Mouse (Mus musculus) ES-E14 (cell line): ENCODE measurements around the gene Alkbh7.

Experiments used
- CHD2 ChIP-seq: IDR thresholded peaks from 2 replicates; pipeline ENCODE4 v1.6.1; 2014; ENCODE audit warnings: mild to moderate bottlenecking, low read depth, low read length, inconsistent platforms
- HCFC1 ChIP-seq: IDR thresholded peaks from 2 replicates; pipeline ENCODE4 v1.6.1; 2012; ENCODE audit warnings: low read length, inconsistent platforms, borderline replicate concordance; ENCODE audit not compliant: insufficient read depth
- MAFK ChIP-seq: IDR thresholded peaks from 2 replicates; pipeline ENCODE4 v1.6.1; 2014; ENCODE audit warnings: mild to moderate bottlenecking, low read depth, low read length, inconsistent platforms; ENCODE audit not compliant: insufficient read depth
- ZC3H11A ChIP-seq: IDR thresholded peaks from 2 replicates; pipeline ENCODE4 v1.6.1; 2012; ENCODE audit warnings: low read depth, mild to moderate bottlenecking, inconsistent platforms, low read length, borderline replicate concordance

DNA sequence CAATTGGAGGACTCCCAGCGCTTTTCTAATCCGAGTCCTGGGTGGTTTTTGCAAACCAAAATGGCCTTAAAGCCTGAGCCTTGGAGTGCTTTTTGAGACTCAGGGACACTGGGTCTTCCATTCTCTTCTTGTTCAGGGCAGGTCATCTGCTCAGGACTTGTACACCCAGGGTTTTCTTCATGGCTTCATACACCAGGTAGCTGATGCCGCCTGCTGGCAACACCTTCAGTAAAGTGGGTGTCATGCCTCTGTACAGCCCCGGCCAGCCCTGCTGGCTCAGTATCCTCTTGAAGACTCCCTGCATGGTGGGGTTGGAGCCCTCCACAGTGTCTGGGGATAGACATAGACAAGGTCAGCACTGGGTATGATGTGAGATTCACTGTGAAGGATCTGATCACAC is 35.7 kb downstream of the Alkbh7 start:
- TF ChIP-seq HCFC1 (no peak), CHD2 (no peak), MAFK (no peak), ZC3H11A (no peak)
